Mouse (Mus musculus) splenic B cell, adult 2 months (primary cell): ENCODE results near the gene Fam129c.

ENCODE experiments used
- DNase-seq: peaks from one replicate; pipeline ENCODE4 v3.0.0-alpha.2; 2011; ENCODE audit warnings: low read depth, low spot score
- H3K27me3 ChIP-seq: 2 replicates; pipeline ENCODE4 v1.6.1; 2012; ENCODE audit warnings: mild to moderate bottlenecking, low read length, moderate library complexity, mixed read lengths; ENCODE audit not compliant: control insufficient read depth, poor library complexity, insufficient read depth, severe bottlenecking
- H3K36me3 ChIP-seq: 2 replicates; pipeline ENCODE4 v1.6.1; 2012; ENCODE audit warnings: mild to moderate bottlenecking, low read length, moderate library complexity, mixed read lengths; ENCODE audit not compliant: control insufficient read depth, poor library complexity, insufficient read depth, severe bottlenecking

The Fam129c gene

DNA sequence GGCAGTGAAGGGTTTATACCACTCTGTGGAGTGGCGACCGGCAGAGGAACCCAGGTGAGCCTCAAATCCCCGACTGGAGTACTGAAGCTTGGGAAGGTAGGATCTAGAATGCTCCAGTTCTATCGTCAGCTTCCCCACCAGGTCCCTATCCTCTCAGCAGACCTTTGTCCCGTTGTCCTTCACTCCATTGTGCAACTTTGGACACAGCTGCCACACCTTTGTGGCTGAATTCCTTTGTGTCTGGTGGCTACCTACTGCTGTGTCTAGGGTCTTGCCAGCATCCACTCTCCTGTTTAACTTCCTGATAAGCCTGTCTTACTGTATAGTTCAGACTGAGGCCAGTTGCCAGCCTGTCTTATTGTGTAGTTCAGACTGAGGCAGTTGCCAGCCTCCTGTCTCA, 14.7 kb downstream of the Fam129c start:
- H3K36me3 ChIP-seq: peaks cover 4% of the 10 kb centered on the region; the same call in 1 of the 2 replicates
- DNase-seq: no peak
- H3K27me3 ChIP-seq: no peaks in the 10 kb centered on the region

GRCm38 (mm10) chr8:71613418-71613817, 16.0 kb downstream of the Fam129c start:
- Histone ChIP-seq H3K36me3 (peaks cover 2% of the 10 kb centered on the region; the same call in 1 of the 2 replicates), H3K27me3 (no peaks in the 10 kb centered on the region)
- peak; percentile 68 for DNase-seq

DNA sequence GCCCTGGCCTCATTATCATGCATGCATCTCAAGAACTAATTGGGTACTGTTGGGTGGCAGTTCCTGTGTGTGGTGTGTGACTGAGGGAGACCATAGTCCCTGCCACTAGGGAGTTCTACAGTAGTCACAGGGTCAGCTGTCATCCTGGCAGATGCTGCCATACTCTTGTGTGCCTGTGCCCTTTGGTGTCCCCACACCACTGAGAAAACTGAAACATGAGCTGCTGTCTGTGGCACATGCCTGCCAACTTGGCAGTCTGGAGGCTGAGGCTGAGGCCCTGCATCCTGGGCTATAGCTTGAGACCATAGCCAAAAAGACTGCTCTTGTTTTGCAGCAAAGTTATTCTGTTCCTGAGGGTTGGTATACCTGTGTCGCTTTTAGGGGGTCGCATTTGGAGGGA, 22.3 kb downstream of the Fam129c start:
- H3K36me3 ChIP-seq: peaks cover 12% of the 10 kb centered on the region

GRCm38 (mm10) chr8:71625088-71625487, 27.6 kb downstream of the Fam129c start:
- H3K27me3 ChIP-seq: no peaks in the 10 kb centered on the region
- DNase-seq: peak; percentile 78
- H3K36me3 ChIP-seq: peaks cover 5% of the 10 kb centered on the region; the same call in 1 of the 2 replicates

More for the DNA sequence above, 22.3 kb downstream of the Fam129c start:
- no peaks in the 10 kb centered on the region for H3K27me3 ChIP-seq
- DNase-seq: no peak

GRCm38 (mm10) chr8:71626753-71627152, 29.3 kb downstream of the Fam129c start:
- H3K27me3 ChIP-seq: no peaks in the 10 kb centered on the region
- peaks cover 3% of the 10 kb centered on the region; the same call in 1 of the 2 replicates for H3K36me3 ChIP-seq
- no peak for DNase-seq

DNA sequence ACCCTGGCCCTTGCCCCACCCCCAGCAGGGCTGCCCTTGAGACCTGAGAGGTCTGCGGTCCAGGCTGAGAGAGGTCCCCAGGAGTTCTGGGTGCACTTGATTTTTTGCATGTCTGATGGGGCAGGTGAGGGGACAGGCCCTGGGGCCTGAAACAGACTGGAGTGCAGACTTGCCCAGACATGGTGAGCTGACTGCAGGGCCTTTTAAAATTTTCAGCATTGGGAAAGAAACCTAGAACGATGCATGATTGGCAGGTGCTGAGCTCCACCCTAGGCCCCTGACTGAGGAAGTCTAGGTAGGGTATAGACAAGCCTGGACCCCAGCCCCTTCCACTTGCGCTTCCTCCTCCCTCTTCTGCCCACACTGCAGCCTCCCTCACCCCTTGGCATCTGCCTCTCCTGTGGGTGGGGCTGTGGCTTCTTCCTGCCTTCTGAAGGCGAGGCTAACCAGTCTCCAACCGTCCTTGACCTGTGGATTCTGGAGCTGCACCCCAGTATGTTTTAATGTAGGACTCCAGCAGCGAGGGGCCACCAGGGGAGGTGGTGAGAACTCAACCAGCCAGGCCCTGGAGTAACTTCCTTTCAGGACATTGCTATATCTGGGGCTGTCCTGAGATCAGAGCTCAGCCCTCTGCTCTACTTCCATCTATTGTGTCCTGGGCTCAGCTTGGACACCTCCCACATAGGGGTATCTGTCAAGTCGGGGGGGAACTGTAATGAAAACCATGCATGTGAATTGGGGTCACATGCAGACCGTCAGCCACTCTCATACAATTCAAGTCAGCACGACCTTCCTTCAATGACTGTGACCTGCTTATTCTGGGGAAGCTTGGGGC, 30.0 kb downstream of the Fam129c start:
- H3K36me3 ChIP-seq: no peaks in the 10 kb centered on the region; the same call in 1 of the 2 replicates
- no peaks in the 10 kb centered on the region for H3K27me3 ChIP-seq
- DNase-seq: no peak

- DNase-seq: peak; percentile 38
- Histone ChIP-seq H3K36me3 (no peaks in the 10 kb centered on the region; the same call in 1 of the 2 replicates), H3K27me3 (no peaks in the 10 kb centered on the region)
Measured at GRCm38 (mm10) chr8:71628396-71629095, 31.1 kb downstream of the Fam129c start.

- Histone ChIP-seq H3K36me3 (no peaks in the 10 kb centered on the region; the same call in 1 of the 2 replicates), H3K27me3 (peaks cover 2% of the 10 kb centered on the region; the same call in 1 of the 2 replicates)
- peak; percentile 93 for DNase-seq
Measured at GRCm38 (mm10) chr8:71629096-71629697, 31.7 kb downstream of the Fam129c start.

- DNase-seq: peak; percentile 45
- Histone ChIP-seq H3K27me3 (peaks cover 3% of the 10 kb centered on the region; the same call in 1 of the 2 replicates), H3K36me3 (no peaks in the 10 kb centered on the region)
Measured at GRCm38 (mm10) chr8:71629781-71630212, 32.3 kb downstream of the Fam129c start.

DNA sequence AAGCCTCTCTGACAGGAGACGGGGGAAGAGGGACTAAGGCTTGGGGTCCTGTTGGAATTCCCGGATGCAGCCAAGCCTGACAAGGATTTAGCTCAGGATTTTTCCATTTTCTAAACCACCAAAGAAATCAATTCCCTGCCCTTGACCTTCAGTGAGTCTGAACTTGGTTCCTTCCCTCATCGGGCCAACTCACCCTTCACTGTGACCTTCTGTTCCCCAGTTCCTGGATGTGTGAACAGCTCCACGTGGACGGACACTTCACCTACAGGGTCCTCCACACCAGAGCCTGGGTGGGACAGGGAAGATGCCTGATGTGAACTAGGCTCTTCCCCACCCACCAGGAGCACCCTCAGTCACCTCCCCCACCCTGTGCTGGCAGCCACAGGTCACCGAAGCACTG, 33.3 kb downstream of the Fam129c start:
- Histone ChIP-seq H3K36me3 (no peaks in the 10 kb centered on the region), H3K27me3 (peaks cover 3% of the 10 kb centered on the region; the same call in 1 of the 2 replicates)
- DNase-seq: no peak

DNA sequence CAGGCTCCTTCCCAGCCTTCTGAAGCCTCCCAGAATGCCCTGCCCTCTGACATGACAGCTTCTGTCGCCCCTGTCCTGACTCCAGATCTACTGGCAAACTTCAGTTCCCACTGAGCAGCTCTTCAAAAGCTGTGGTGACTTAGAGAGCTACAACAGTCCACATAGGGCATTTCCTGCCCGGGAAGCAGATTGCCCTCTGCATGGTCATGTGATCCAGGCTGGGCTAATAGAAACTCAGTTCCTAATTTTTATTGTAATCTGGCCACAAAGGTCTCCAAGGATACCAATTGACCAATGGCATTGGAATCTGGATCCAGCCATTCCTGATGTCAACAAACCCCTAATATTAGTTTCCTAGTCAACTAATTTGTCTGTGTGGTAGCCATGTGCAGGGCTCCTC, 34.4 kb downstream of the Fam129c start:
- Histone ChIP-seq H3K36me3 (no peaks in the 10 kb centered on the region), H3K27me3 (peaks cover 3% of the 10 kb centered on the region; the same call in 1 of the 2 replicates)
- no peak for DNase-seq

DNA sequence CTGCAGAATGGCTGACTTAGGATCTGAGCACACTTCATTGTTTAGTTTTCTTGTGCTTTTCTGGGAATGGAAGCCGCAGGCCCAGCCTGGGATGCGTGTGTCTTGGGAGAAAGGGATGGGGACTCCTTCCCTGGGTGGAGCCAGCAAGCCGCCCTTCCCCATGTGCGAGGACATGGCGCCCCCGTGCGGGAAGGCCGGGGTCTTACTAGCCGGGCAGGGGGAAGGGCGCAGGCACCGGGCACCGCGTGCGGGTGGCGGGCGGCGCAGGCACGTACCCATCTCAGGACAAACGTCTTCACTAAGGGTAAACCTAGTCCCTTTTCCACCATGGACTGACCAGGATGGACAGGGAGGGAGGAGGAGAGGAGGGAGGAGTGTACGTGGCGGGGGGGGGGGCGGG, 35.7 kb downstream of the Fam129c start:
- no peaks in the 10 kb centered on the region for H3K36me3 ChIP-seq
- DNase-seq: peak; percentile 84
- peaks cover 3% of the 10 kb centered on the region; the same call in 1 of the 2 replicates for H3K27me3 ChIP-seq

GRCm38 (mm10) chr8:71633981-71634667, 36.7 kb downstream of the Fam129c start:
- Histone ChIP-seq H3K27me3 (peaks cover 3% of the 10 kb centered on the region; the same call in 1 of the 2 replicates), H3K36me3 (no peaks in the 10 kb centered on the region)
- DNase-seq: peak; percentile 72
